Mouse (Mus musculus): ENCODE data around the gene Lmnb2. TPM values are rescaled to one million over a fixed set of nuclear protein-coding genes. Genes with fewer than 3 reads are reported as not detected.

Gene Lmnb2
- polyA plus RNA-seq, 2 experiments = 19.1 to 75.9 TPM

DNA sequence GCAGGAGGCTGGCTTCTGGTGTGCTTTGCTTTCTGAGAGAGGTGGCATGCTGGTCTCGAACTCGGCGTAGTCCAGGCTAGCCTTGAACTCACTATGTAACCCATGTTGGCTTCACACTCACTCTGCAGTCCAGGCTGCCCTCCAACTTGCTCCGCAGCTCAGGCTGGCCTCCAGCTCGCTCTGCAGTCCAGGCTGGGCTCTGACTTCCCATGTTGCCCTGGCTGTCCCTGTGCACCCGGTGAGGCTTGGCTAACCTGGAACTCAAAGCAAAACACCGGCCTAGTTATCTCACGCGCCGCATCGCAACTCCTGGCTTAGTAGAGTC is 62.3 kb downstream of the Lmnb2 start:
- no peak for DNase-seq (ENCODE audit: low spot score)

DNA sequence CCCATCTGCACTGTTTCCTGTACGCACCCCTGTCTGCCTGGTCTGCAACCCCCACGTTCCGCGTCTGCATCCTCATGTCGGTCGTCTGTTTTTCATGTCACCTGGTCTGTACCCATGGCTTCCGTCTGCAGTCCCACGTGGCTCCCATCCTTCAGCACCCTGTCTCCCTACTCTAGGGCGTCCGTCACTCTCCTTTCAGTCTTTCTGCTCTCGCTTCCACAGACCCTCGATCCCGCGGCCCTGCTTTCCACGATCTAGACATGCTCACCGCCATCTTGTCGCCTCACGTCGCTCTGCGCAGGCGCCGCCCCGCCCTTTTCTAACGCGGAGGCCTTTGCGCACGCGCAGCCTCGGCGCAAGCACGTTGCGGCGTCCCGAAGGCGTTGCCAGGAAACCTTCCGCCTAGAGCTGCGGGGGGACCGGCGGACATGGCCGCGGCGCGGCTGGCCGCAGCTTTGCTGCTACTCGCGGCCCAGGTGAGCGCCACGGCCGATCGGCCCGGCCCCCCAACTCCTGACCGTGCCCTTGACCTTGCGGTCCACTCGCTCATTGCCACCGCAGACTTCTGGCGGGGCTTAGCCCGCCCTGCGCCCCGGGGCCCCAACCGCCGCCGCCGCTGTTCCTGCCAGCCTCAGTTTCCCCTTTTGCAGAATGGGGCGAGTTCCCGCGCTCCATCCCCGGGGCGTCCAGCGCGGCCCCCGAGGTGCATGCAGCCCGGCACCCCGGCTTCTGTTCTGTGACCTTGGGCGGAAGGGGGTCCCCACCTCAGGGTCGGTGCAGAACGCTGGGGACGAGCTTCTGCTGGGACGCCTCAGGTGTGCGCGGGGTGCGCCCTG is 62.9 kb downstream of the Lmnb2 start, which contains the start of the genes Lsm7 and Sppl2b:
TSS of gene Lsm7 (minus strand) at position 297 of the 836 bp plus-strand sequence.
TSS of gene Sppl2b (plus strand) at position 363 of the 836 bp plus-strand sequence.
- Histone ChIP-seq H3K4me2 (replicated peaks; ENCODE audit: low read depth, low read length, severe bottlenecking) (peak within 1 kb of the TSS; percentile 99), H3K9me3 (ENCODE audit: control insufficient read depth, low read length) (no peaks in the 10 kb centered on the region), H3K36me3 (ENCODE audit: control insufficient read depth, insufficient read depth, low read length) (peaks cover 24% of the 10 kb centered on the region), H3K27me3 (ENCODE audit: control insufficient read depth, insufficient read depth, low read length) (no peaks in the 10 kb centered on the region), H3K27ac (replicated peaks; ENCODE audit: low read depth, low read length) (peak within 1 kb of the TSS; percentile 58), H3K9ac (ENCODE audit: low read depth, low read length, severe bottlenecking) (peak within 1 kb of the TSS; percentile 77), H3K4me1 (ENCODE audit: control insufficient read depth, insufficient read depth, low read length) (peaks cover 20% of the 10 kb centered on the region), H3K4me3 (replicated peaks; ENCODE audit: low read length) (peak within 1 kb of the TSS; percentile 92)
- DNase-seq (ENCODE audit: low spot score) = peak; percentile 94
- ATAC-seq (ENCODE audit: low FRiP score, low read depth) = peak; percentile 82
- TF ChIP-seq POLR2A (IDR thresholded peaks at IDR 0.05; ENCODE audit: borderline replicate concordance, extremely low read depth, insufficient read depth, insufficient read length) = 0 out of 2 replicates have a peak, but pooled peaks have one; percentile 20
- under 1% methylated on average over 69 of the region's 81 CpGs for WGBS

More for the DNA sequence above, 62.3 kb downstream of the Lmnb2 start:
- Histone ChIP-seq H3K4me3 (replicated peaks; ENCODE audit: low read length) (peak overlapping the region; percentile 92), H3K4me2 (replicated peaks; ENCODE audit: low read depth, low read length, severe bottlenecking) (peak overlapping the region; percentile 99), H3K36me3 (ENCODE audit: control insufficient read depth, insufficient read depth, low read length) (peaks cover 24% of the 10 kb centered on the region), H3K9ac (ENCODE audit: low read depth, low read length, severe bottlenecking) (peak overlapping the region; percentile 77), H3K4me1 (ENCODE audit: control insufficient read depth, insufficient read depth, low read length) (peaks cover 20% of the 10 kb centered on the region), H3K9me3 (ENCODE audit: control insufficient read depth, low read length) (no peaks in the 10 kb centered on the region), H3K27ac (replicated peaks; ENCODE audit: low read depth, low read length) (peak overlapping the region; percentile 4; the same call in 1 of the 2 replicates), H3K27me3 (ENCODE audit: control insufficient read depth, insufficient read depth, low read length) (no peaks in the 10 kb centered on the region)
- TF ChIP-seq POLR2A (IDR thresholded peaks at IDR 0.05; ENCODE audit: borderline replicate concordance, extremely low read depth, insufficient read depth, insufficient read length) = no peak
- 16% methylated on average over 11 of the region's 11 CpGs for WGBS
- no peak for ATAC-seq (ENCODE audit: low FRiP score, low read depth)

Other genes starting within 250 kb of the Lmnb2 start
- 108 and 147 TPM in 2 replicates for gene Mknk2, start 240.1 kb downstream of the Lmnb2 start, polyA plus RNA-seq (2012; rRNA removed)
- gene Mknk2, start 240.1 kb downstream of the Lmnb2 start, polyA plus RNA-seq (2014; fragmentation: Nextera tagmentation; extraction: Ambion mirVana) = 93.0 and 97.7 TPM in 2 replicates
- 33.7 and 42.7 TPM in 2 replicates for gene Mob3a, start 216.3 kb downstream of the Lmnb2 start, polyA plus RNA-seq (2012; rRNA removed)
- gene Mob3a, start 216.3 kb downstream of the Lmnb2 start, polyA plus RNA-seq (2014; fragmentation: Nextera tagmentation; extraction: Ambion mirVana) = 35.9 and 36.5 TPM in 2 replicates
- 64.5 and 66.1 TPM in 2 replicates for gene Izumo4, start 216.1 kb downstream of the Lmnb2 start, polyA plus RNA-seq (2012; rRNA removed)
- gene Izumo4, start 216.1 kb downstream of the Lmnb2 start, polyA plus RNA-seq (2014; fragmentation: Nextera tagmentation; extraction: Ambion mirVana) = 14.4 and 15.9 TPM in 2 replicates
- gene Ap3d1, start 176.0 kb downstream of the Lmnb2 start, polyA plus RNA-seq (2012; rRNA removed) = 123 and 150 TPM in 2 replicates
- 75.1 and 82.9 TPM in 2 replicates for gene Ap3d1, start 176.0 kb downstream of the Lmnb2 start, polyA plus RNA-seq (2014; fragmentation: Nextera tagmentation; extraction: Ambion mirVana)
- gene Dot1l, start 163.0 kb downstream of the Lmnb2 start, polyA plus RNA-seq (2012; rRNA removed) = 55.1 and 72.2 TPM in 2 replicates
- 22.7 and 25.6 TPM in 2 replicates for gene Dot1l, start 163.0 kb downstream of the Lmnb2 start, polyA plus RNA-seq (2014; fragmentation: Nextera tagmentation; extraction: Ambion mirVana)
- 78.0 and 102 TPM in 2 replicates for gene Sf3a2, start 120.0 kb downstream of the Lmnb2 start, polyA plus RNA-seq (2012; rRNA removed)
- 80.6 and 87.6 TPM in 2 replicates for gene Sf3a2, start 120.0 kb downstream of the Lmnb2 start, polyA plus RNA-seq (2014; fragmentation: Nextera tagmentation; extraction: Ambion mirVana)
- gene Plekhj1, start 119.6 kb downstream of the Lmnb2 start, polyA plus RNA-seq (2012; rRNA removed) = 109 and 110 TPM in 2 replicates
- gene Plekhj1, start 119.6 kb downstream of the Lmnb2 start, polyA plus RNA-seq (2014; fragmentation: Nextera tagmentation; extraction: Ambion mirVana) = 119 and 121 TPM in 2 replicates
- gene Amh, start 113.0 kb downstream of the Lmnb2 start, polyA plus RNA-seq (2012; rRNA removed) = 1.0 and 1.9 TPM in 2 replicates
- 0.11 TPM in 1 of 2 replicates, not detected in the other for gene Amh, start 113.0 kb downstream of the Lmnb2 start, polyA plus RNA-seq (2014; fragmentation: Nextera tagmentation; extraction: Ambion mirVana)
- gene Jsrp1, start 104.7 kb downstream of the Lmnb2 start, polyA plus RNA-seq (2012; rRNA removed) = 8.5 and 12.1 TPM in 2 replicates
- 5.1 and 6.1 TPM in 2 replicates for gene Jsrp1, start 104.7 kb downstream of the Lmnb2 start, polyA plus RNA-seq (2014; fragmentation: Nextera tagmentation; extraction: Ambion mirVana)
- gene Oaz1, start 91.6 kb downstream of the Lmnb2 start, polyA plus RNA-seq (2012; rRNA removed) = 882 and 1,248 TPM in 2 replicates
- gene Oaz1, start 91.6 kb downstream of the Lmnb2 start, polyA plus RNA-seq (2014; fragmentation: Nextera tagmentation; extraction: Ambion mirVana) = 1,813 and 1,884 TPM in 2 replicates
- 0.88 and 1.4 TPM in 2 replicates for gene Lingo3, start 74.2 kb downstream of the Lmnb2 start, polyA plus RNA-seq (2012; rRNA removed)
- 0.56 and 0.82 TPM in 2 replicates for gene Lingo3, start 74.2 kb downstream of the Lmnb2 start, polyA plus RNA-seq (2014; fragmentation: Nextera tagmentation; extraction: Ambion mirVana)
- 366 and 417 TPM in 2 replicates for gene Lsm7, start 63.0 kb downstream of the Lmnb2 start, polyA plus RNA-seq (2012; rRNA removed)
- gene Lsm7, start 63.0 kb downstream of the Lmnb2 start, polyA plus RNA-seq (2014; fragmentation: Nextera tagmentation; extraction: Ambion mirVana) = 360 and 371 TPM in 2 replicates
- 86.8 and 128 TPM in 2 replicates for gene Sppl2b, start 63.0 kb downstream of the Lmnb2 start, polyA plus RNA-seq (2012; rRNA removed)
- 40.8 and 41.8 TPM in 2 replicates for gene Sppl2b, start 63.0 kb downstream of the Lmnb2 start, polyA plus RNA-seq (2014; fragmentation: Nextera tagmentation; extraction: Ambion mirVana)
- gene Tmprss9, start 46.4 kb downstream of the Lmnb2 start, polyA plus RNA-seq (2012; rRNA removed) = 0.04 TPM in 1 of 2 replicates, not detected in the other
- gene Tmprss9, start 46.4 kb downstream of the Lmnb2 start, polyA plus RNA-seq (2014; fragmentation: Nextera tagmentation; extraction: Ambion mirVana) = 0.10 TPM in 1 of 2 replicates, not detected in the other
- gene Timm13, start 17.3 kb downstream of the Lmnb2 start, polyA plus RNA-seq (2012; rRNA removed) = 187 and 229 TPM in 2 replicates
- gene Timm13, start 17.3 kb downstream of the Lmnb2 start, polyA plus RNA-seq (2014; fragmentation: Nextera tagmentation; extraction: Ambion mirVana) = 330 and 335 TPM in 2 replicates
- gene Gadd45b, start 11.8 kb upstream of the Lmnb2 start, polyA plus RNA-seq (2012; rRNA removed) = 46.2 and 52.2 TPM in 2 replicates
- 33.8 and 36.6 TPM in 2 replicates for gene Gadd45b, start 11.8 kb upstream of the Lmnb2 start, polyA plus RNA-seq (2014; fragmentation: Nextera tagmentation; extraction: Ambion mirVana)
- 7.6 and 7.9 TPM in 2 replicates for gene Gng7, start 96.7 kb upstream of the Lmnb2 start, polyA plus RNA-seq (2012; rRNA removed)
- gene Gng7, start 96.7 kb upstream of the Lmnb2 start, polyA plus RNA-seq (2014; fragmentation: Nextera tagmentation; extraction: Ambion mirVana) = 6.5 and 7.2 TPM in 2 replicates
- 0.13 and 0.20 TPM in 2 replicates for gene Diras1, start 107.4 kb upstream of the Lmnb2 start, polyA plus RNA-seq (2012; rRNA removed)
- not detected in 2 replicates for gene Diras1, start 107.4 kb upstream of the Lmnb2 start, polyA plus RNA-seq (2014; fragmentation: Nextera tagmentation; extraction: Ambion mirVana)
- 25.9 and 33.0 TPM in 2 replicates for gene Slc39a3, start 119.2 kb upstream of the Lmnb2 start, polyA plus RNA-seq (2012; rRNA removed)
- gene Slc39a3, start 119.2 kb upstream of the Lmnb2 start, polyA plus RNA-seq (2014; fragmentation: Nextera tagmentation; extraction: Ambion mirVana) = 12.8 and 14.8 TPM in 2 replicates
- 205 and 263 TPM in 2 replicates for gene Sgta, start 141.9 kb upstream of the Lmnb2 start, polyA plus RNA-seq (2012; rRNA removed)
- 176 and 192 TPM in 2 replicates for gene Sgta, start 141.9 kb upstream of the Lmnb2 start, polyA plus RNA-seq (2014; fragmentation: Nextera tagmentation; extraction: Ambion mirVana)
- gene Thop1, start 151.8 kb upstream of the Lmnb2 start, polyA plus RNA-seq (2012; rRNA removed) = 79.0 and 93.4 TPM in 2 replicates
- gene Thop1, start 151.8 kb upstream of the Lmnb2 start, polyA plus RNA-seq (2014; fragmentation: Nextera tagmentation; extraction: Ambion mirVana) = 52.4 and 54.1 TPM in 2 replicates
- 0.44 and 0.54 TPM in 2 replicates for gene Creb3l3, start 180.6 kb upstream of the Lmnb2 start, polyA plus RNA-seq (2012; rRNA removed)
- 0.58 and 0.74 TPM in 2 replicates for gene Creb3l3, start 180.6 kb upstream of the Lmnb2 start, polyA plus RNA-seq (2014; fragmentation: Nextera tagmentation; extraction: Ambion mirVana)
- gene Map2k2, start 187.7 kb upstream of the Lmnb2 start, polyA plus RNA-seq (2012; rRNA removed) = 165 and 176 TPM in 2 replicates
- 176 and 199 TPM in 2 replicates for gene Map2k2, start 187.7 kb upstream of the Lmnb2 start, polyA plus RNA-seq (2014; fragmentation: Nextera tagmentation; extraction: Ambion mirVana)
- 17.7 and 21.0 TPM in 2 replicates for gene Zbtb7a, start 217.0 kb upstream of the Lmnb2 start, polyA plus RNA-seq (2012; rRNA removed)
- 30.6 and 35.9 TPM in 2 replicates for gene Zbtb7a, start 217.0 kb upstream of the Lmnb2 start, polyA plus RNA-seq (2014; fragmentation: Nextera tagmentation; extraction: Ambion mirVana)
- 35.1 and 49.4 TPM in 2 replicates for gene Pias4, start 249.7 kb upstream of the Lmnb2 start, polyA plus RNA-seq (2012; rRNA removed)
- 40.4 and 44.2 TPM in 2 replicates for gene Pias4, start 249.7 kb upstream of the Lmnb2 start, polyA plus RNA-seq (2014; fragmentation: Nextera tagmentation; extraction: Ambion mirVana)

Data from limb, embryonic 14.5 days (tissue).